Mouse (Mus musculus) embryo, embryonic 11 days (tissue): ENCODE measurements around the gene Cd151.
"Not testable (repeated sequence)": the region's sequence is repeated elsewhere in the genome, so short reads cannot be mapped to it uniquely, and the experiment has no call there.

Experiments
- DNase-seq: peaks from one replicate; pipeline ENCODE4 v3.0.0-alpha.2; 2015

The Cd151 gene

GRCm38 (mm10) chr7:141436523-141436892 is 30.7 kb upstream of the Cd151 start:
- DNase-seq = no peak

GRCm38 (mm10) chr7:141437178-141438120 is 29.7 kb upstream of the Cd151 start, which contains the start of gene Slc25a22:
Gene Slc25a22, minus strand, starts transcription at chr7:141437892.
- DNase-seq = peak; percentile 94

DNA sequence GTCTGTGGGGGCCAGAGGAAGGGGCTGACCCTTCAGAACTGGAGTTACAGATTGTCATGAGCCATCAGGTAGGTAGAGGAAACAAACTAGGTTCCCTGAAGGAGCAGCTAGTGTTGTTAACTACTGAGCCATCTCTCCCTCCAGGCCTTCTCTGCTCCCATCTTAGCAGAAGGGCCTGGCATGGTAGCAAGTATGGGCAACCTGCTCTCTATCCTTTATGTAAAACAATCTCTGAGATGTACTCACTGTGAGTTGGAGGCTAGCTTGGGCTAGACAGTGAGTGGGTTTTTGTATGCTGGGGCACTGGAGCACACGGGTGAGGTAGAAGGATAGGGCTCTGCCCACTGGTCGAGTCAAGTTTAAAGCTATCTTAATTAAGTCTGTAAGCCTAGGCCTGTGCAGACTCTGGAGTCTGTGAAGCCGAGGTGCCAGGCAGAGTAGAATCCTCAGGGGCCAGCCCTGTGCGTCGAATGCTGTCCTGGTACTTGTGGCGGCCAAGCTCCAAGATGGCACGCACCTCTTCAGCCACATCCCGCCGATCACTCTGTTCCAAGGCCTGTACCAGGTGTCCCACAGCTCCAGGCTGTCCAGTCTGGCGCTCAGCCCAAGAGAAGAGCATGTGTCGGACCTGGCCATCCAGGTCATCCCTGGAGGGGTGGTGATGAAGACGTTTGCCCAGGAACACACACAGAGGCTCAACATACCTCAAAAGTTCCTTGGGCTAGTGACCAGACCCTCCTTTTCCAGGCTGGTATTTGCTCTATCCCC is 28.8 kb upstream of the Cd151 start:
- no peak for DNase-seq

DNA sequence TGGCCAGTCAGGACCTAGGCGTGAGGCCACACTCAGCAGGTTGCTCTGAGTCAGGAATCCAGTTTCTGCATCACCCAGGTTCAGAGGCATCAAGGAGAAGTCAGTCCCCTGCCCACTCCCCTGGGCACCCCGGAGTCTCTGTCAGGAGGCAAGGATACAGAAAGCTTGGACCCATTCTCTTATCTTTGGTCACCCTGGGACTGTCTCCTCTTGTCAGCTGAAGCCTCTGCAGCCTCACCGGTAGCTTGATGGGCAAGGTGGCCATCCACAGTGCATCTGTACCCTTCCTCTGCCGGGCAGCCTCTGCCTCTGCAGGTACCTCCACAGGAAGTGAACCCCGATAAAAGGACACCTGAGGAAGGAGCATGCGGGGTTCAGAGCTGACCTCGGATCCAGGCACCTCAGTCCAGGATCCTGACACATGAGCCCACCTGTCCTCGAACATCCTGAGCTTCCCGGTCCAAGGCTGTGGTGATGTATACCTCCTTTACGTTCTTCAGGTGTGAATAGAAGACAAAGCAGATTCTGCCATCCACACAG is 28.0 kb upstream of the Cd151 start:
- no peak for DNase-seq

GRCm38 (mm10) chr7:141439811-141440210 is 27.4 kb upstream of the Cd151 start:
- no peak for DNase-seq

DNA sequence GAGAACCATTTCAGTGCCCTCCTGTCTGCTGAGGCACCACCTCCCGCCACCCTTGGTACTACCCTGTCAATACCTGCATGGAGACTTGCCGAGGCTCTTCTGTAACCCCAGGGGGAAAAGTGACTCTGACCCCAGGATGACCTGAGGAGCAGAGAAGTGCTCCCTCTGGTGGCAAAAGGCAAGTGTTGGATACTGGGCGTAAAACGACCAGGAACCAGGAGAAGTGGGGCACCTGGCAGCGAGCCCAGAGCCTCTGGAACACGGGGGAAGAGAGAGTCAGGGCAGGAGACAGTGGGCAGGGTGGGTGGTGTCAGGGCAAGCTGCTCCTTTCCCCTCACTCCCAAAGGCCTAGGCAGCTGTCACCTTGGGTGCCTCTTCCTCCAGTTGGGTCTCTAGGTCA is 26.6 kb upstream of the Cd151 start:
- DNase-seq = peak; percentile 76

- DNase-seq = no peak
Observed at GRCm38 (mm10) chr7:141441460-141441859, 25.7 kb upstream of the Cd151 start.

DNA sequence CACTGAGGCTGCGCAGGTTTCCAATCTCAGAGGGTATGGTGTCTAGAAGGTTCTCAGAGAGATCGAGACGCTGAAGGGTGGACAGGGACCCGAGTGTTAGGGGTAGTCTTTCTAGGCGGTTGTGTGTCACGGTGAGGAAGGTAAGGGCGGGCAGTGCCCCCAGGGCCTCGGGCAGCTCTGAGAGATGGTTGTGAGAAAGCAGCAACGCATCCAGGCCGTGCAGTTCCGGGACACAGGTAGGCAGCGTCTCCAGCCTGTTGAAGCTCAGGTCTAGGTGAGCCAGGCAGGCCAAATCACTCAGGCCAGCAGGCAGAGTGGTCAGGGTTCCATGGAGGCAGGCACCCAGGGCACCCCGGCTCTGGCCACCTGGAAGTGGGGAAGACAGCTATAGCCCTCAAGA is 25.0 kb upstream of the Cd151 start:
- DNase-seq = no peak

- DNase-seq = peak; percentile 77
Observed at GRCm38 (mm10) chr7:141443081-141443821, 23.9 kb upstream of the Cd151 start.

GRCm38 (mm10) chr7:141443828-141444237 is 23.4 kb upstream of the Cd151 start, which contains the start of gene Pidd1:
Gene Pidd1, minus strand, starts transcription at chr7:141444025.
- DNase-seq = peak; percentile 93

DNA sequence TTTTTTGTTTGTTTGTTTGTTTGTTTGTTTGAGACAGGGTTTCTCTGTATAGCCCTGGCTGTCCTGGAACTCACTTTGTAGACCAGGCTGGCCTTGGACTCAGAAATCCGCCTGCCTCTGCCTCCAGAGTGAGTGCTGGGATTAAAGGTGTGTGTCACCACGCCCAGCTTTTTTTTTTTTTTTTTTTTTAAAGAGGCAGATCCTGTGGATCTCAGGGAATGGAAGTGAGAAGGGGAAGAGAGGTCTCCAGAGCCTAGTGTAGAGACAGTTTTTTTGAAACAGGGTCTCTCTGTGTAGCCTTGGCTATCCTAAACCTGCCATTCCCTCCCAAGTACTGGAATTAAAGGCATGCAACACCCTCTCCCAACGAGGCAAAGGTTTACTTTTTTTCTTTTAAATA is 20.8 kb upstream of the Cd151 start:
- DNase-seq = not testable (repeated sequence)

DNA sequence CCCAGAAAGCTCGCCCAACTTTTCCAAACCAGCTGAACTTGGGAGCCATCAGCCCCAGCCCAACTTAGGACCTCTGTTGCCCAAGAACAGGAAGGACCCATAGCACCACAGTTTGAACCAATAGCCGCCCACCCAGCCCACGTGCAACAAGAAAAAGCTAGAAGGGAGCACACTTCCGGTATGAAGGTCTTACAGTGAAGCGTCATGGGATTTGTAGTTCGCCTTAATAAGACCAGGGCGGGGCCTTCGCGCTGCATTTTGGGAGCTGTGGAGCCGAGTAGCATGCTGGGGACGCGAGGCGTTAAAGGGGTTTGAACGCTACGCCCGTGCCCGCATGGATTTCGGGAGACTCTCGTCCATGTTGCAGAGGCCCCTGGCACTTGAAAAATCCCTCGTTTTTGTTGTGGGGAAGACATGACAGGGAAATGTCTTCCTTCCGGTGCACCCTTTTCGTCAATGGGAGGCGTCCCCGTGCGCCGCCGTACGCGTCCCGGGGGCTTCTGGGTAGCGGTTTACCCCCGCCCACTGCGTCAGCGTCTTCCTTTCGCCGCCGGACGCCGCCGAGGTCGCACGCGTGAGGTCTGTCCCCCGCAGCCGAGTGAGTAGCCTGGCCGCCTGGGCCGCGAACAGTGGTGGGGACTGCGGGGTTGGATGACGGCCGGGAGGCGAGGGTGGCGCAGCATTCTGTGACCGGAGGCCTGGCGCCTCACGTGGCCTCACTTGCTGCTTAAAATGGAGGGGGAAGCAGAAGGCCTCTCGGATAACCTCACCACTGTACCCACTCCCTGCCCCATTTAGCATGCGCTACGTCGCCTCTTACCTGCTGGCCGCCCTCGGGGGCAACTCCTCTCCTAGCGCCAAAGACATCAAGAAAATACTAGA is 19.8 kb upstream of the Cd151 start, which contains the start of gene Rplp2:
Gene Rplp2 (plus strand): TSS at position 261 of the 882 bp plus-strand sequence.
- DNase-seq = peak; percentile 96

DNA sequence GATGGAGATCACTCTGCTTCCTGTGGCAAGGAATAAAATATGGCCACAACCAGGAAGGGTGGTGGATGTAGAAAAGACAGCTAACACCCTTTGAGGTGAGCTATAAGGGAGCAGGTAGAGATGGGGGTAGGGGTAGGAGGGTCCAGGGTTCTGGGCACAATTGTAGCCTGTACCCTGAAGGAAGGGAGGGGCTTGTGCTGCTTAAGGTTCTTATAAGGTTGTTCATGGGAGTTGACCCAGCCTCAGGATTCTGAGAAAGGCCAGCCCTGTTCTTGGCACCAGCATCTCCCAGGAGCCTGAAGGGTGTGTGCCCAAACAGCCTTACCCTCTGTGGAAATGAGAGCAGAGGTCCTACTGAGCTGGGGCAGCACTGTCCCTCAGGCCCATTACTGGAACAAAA is 15.3 kb upstream of the Cd151 start:
- DNase-seq = no peak

GRCm38 (mm10) chr7:141453636-141454035 is 13.6 kb upstream of the Cd151 start:
- DNase-seq = no peak

DNA sequence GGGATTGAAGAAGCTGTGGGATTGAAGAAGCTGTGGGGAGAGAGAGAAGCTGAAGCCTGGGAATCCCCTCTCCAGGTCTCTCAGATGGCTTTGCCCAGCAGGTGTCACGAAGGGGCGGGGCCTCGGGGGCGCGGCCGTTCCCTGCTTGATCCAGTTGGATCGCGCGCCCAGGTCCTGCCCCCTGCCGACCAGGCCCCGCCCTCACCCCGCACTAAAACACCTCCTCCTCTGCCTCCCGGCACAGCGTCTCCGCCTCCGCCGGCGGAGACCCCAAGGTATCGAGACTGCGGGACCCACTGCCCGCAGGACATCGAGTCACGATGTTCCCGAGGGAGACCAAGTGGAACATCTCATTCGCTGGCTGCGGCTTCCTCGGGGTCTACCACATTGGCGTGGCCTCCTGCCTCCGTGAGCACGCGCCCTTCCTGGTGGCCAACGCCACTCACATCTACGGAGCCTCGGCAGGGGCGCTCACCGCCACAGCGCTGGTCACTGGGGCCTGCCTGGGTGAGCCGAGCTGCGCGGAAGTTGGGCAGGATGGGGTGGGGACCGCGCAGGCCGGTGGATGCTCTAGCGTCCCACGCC is 12.1 kb upstream of the Cd151 start, which contains the start of gene Pnpla2:
Gene Pnpla2 (plus strand): TSS at position 232 of the 585 bp plus-strand sequence.
- peak; percentile 94 for DNase-seq

- peak; percentile 66 for DNase-seq
Observed at GRCm38 (mm10) chr7:141455610-141456314, 11.4 kb upstream of the Cd151 start.

- no peak for DNase-seq
Observed at GRCm38 (mm10) chr7:141456739-141457138, 10.5 kb upstream of the Cd151 start.

GRCm38 (mm10) chr7:141457236-141457635 is 10.0 kb upstream of the Cd151 start:
- no peak for DNase-seq

- peak; percentile 60 for DNase-seq
Observed at GRCm38 (mm10) chr7:141457986-141458660, 9.1 kb upstream of the Cd151 start.

DNA sequence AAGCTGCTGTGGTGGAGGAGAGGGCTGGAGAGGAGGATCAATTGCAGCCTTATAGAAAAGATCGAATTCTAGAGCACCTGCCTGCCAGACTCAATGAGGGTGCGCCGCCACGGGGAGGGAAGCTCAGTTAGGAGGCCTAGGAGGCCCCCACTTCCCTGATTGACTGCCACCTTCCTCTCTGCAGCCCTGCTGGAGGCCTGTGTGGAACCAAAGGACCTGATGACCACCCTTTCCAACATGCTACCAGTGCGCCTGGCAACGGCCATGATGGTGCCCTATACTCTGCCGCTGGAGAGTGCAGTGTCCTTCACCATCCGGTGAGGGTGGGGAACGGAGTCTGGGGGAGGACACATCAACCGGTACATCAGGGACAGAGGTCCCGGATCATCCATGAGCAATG is 8.5 kb upstream of the Cd151 start:
- no peak for DNase-seq
